Mouse (Mus musculus) heart, adult 9 months (tissue): ENCODE measurements around the gene Helb.
"Not testable (repeated sequence)": the region's sequence is repeated elsewhere in the genome, so short reads cannot be mapped to it uniquely, and the experiment has no call there.

Experiments used
- DNase-seq, 2 experiments: peaks; one replicate each; pipeline ENCODE4 v3.0.0; 2022; ENCODE audit warnings: low spot score in 2 of 2

The Helb gene

DNA sequence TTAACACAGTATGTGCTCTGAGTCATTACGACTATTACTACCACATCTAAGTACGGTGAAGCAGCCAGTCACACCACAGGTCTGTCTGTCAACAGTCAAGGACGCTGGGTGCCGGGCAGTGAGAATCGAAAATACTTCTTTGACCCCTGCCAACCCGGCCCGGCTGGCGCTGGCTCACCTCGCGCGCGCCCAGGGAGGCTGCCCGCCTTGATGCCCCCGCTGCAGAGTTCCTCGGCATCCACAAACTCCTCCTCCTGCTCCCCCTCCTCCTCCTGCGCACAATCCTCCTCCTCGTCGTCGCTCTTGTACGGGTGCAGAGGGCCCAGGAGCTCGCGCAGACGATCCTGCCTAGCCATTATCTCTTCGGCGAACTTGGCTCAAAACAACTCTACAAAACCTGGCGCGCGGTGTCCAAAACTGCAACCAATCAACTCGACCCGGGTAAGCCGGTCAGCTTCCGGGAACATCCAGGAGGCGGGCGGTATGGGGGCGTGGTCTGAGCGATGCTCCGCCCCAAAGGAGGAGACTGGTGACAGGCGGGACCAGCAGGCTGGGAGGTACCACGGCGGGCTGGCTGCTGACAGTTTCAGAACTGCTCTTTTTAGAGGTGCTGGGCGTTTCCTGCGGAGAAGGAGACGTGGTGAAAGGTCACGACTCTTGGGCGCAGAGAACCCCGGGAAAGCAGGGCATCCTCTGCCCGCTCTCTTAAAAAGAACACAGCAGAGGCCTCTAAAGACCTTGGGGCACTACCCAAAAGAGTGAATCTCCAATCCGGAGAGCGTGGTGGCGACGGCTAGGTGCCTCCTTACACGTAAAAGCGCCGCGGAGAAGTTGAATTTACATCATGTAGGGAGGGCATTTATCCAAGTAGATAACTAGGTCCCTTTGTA lies at the start of gene Helb:
TSS of gene Helb (minus strand) at position 481 of the 890 bp plus-strand sequence.
- DNase-seq = peak; percentile 98 to 99

DNA sequence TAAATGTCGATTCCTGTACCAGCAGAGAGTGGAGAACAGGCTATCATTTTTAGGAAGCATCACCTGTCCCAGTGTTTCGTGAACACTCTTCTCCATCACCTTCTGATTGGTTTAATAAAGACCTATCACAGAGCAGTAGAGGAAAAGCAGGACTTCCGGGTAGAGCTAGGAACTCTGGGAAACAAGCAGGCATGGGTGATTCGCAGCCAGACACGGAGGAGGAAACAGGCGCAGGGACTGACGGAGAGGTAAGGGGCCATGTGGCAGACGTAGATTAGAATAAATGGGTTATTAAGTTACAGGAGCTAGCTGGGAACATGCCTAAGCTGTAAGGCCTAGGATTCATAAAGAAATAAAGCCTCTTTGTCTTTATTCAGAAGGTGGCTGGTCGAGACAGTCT lies 47.7 kb upstream of the Helb start:
- DNase-seq = no peak

DNA sequence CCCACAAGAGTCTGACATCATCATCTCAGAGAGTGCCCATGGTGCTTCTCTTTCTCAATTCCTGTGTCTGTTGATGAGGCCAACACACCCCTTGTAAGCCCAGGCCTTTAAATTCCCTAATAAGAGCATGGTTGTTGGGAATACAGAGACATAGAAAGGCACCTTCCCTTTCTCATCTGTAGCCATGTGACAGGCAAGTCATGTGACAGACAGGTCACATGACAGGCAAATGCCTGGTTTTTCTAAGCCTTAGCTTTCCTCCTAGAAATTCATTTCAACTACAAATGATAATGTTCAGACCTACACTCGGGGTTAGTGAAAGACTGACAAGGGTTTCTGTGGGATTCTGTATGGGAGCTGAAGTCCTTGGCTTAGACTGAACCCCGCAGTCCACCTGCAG lies 41.1 kb upstream of the Helb start:
- no peak for DNase-seq

DNA sequence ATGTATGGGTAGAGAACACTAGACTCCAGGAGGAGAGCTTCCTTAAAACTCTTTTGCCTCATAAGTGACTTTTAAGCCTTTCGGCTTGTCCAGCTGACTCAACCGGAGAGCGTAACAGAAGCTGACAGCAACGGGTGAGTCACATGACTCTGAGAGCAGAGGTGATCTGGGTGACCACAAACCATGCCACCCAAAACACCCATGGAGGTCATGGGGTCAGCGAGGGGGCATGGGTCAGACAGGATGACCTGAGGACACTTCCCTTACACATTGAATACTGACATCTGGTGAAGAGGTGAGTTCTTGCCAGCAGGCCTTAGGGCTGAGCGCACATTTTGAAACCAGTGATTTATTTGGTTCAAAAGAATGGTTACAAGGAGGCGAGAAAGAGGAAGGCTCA lies 38.9 kb upstream of the Helb start:
- DNase-seq = no peak

DNA sequence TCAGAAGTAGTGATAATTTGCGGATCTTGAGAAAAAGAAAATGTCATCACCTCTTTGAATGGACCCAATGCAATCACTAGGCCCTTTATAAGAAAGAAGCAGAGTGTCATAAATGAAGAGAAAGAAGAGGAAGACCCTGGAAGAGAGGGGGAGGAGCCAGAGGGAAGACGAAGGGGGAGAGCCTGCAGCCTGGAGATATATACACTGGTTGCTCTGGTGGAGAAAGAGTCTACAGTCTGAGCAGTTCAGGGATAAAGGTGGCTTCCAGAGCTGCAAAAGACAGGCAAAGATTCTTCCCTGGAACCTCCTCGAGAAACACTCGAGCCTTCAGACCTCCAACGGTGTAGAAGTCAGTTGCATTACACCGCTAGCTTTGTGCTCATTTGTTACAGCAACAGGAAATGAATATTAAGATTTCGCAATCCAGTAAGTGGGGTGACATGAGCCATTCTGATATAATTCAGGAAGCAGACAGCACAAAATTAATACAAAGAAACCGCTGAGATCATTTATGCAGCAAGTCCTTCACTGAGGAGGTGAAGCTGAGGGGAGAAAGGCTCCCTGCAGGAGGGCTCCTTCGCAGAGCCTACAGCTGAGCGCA lies 28.2 kb upstream of the Helb start:
- DNase-seq = no peak

DNA sequence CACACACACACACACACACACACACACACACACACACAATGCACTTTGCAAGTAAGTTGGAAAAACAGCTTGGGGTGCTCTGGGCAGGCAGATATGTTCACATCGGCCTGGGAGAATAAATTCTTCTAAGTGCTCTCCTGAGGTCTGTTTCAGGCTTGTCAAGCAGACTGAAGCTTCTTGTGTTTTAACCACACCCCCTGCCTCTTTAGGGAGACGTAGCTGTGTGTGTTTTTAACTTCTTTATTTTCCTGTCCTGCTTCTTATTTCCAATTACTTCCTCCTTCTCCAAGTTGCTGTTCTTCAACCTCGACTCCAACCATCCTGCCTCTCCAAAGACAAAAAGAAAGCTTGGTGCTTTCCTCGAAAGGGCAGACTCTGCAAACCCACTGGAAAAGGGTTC lies 27.4 kb upstream of the Helb start:
- DNase-seq = no peak

DNA sequence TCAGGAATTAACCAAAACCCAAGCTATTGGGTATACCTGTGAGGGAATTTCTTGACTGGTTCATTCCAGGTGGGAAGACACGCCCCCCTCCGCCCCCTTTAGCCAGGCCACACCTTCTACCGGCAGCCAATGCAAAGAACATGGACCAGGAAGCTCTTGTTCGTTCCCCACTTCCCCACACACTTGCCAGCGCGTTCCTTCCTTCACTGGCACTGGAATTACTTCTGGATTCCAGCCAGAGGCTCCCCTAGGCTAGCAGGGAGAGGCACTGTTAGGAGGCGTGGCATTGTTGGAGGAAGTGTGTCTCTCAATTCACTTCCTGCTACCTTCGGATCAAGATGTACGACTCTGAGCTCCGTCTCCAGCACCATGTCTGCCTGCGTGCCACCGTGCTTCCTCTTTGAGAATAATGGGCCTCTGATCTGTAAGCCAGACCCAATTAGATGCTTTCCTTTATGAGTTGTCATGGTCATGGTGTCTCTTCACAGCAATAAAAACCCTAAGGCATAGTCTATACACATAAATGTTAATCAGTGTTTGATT lies 23.3 kb upstream of the Helb start:
- no peak for DNase-seq

DNA sequence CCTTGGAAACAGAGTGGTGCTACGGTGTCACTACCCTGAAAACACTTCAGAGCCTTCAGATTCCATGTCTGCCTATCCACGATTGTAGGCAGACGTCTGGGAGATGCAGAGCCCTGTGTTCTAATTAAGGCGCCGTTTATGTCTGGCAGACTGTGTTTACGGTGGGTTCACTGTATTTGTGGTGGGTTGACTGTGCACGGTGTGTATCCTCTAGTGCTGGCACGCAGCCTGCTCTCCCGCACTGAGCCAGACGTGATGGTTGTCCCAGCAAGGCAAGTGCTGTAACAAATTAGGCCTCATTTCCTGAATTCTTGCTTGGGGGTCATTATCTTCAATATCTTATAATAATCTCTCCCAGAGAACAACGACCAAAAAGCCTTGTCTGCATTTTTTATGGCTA lies 20.9 kb upstream of the Helb start:
- no peak for DNase-seq

DNA sequence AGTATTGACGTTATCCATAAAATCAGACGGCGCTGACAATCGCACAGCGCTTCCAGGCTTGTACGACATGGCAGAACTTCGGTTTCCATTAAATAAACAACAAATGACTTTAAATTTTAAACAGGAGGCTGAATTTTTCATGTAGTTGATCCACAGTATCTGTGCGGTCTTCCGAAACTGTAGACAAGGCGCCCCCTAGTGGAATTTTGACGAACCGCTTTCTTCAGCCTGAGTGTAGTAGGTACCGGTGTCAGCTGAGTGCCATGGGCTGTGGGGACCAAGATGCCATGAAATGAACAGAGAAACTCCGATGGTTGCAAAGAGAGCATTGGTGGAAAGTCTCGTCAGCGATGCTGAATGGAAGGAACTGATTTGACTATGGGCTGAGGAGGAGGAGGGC lies 17.8 kb upstream of the Helb start:
- DNase-seq = no peak

DNA sequence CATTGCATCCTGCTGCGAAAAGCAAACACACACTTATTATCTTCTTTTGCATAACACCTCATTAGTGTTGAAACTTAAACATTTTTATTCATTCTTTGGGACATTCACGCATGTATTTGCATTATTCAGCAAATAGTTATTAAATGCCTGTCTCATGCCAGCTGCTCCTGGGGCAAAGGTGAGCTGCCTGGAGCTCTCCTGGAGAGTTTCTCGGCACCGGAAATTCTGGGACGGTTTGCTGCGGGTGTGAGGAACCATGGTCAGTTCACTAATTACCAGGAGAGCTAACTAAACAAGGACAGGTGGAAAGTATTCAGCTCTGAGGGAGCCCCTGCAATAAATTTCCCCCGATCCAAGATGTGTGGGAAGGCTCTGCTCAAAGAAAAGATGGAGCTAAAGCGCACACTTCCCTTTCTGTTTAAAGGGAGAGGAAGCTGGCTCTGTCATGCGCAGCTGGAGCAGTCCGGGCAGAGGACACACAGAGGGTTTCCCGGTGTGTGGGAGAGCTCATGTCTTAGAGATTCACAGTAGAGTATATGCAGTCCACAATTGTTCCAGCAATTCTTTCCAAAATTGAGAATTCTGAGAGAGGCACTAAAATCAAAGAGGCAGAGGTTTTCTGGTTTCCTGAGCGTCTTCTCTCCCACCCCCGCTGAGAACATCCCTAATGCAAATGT lies 16.0 kb upstream of the Helb start:
- no peak for DNase-seq

DNA sequence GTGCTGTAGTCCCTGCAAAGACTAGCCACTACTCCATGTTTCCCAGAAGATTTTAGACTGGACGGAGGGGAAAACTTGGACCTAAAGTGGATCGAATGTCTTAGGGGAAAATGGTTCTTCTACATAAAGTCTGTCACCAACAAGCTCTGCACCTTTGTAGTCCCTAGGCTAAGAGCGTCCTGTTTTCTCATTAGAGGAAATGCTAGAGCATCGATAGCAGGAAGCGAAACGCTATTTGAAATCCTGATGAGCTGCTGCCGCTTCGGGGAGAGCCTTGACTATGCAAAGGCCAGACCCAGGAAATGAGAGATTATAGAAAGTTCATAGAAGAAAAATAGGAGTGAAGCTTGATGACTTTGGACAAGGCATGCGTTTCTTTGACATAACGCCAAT lies 12.7 kb upstream of the Helb start:
- no peak for DNase-seq

DNA sequence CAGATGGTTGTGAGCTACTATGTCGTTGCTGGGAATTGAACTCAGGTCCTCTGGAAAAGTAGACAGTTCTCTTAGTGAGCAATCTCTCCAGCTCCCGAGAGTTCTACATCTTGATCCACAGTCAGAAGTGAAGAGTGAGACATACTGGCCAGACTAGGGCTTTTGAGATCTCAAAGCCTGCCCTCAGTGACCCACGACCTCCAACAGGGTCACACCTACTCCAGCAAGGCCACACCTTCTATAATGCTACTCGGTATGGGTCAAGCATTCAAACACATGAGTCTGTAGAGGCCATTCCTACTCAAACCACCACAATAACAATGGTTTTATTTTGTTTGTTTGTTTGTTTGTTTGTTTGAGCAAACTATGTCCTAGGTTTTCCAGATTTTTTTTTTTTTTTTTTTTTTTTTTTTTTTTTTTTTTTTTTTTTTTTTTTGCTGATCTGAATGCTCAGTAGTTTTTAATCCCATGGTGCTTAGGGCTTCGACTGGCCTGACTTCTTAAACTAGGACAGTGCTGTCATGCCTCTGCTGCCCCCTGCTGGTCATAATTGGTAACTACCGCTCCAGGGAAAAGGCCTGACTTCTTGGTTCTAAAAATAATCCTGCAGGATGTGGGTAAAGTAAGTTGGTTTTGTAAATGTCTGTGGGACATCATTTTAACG lies 12.1 kb upstream of the Helb start:
- peak; percentile 67 to 86 for DNase-seq

DNA sequence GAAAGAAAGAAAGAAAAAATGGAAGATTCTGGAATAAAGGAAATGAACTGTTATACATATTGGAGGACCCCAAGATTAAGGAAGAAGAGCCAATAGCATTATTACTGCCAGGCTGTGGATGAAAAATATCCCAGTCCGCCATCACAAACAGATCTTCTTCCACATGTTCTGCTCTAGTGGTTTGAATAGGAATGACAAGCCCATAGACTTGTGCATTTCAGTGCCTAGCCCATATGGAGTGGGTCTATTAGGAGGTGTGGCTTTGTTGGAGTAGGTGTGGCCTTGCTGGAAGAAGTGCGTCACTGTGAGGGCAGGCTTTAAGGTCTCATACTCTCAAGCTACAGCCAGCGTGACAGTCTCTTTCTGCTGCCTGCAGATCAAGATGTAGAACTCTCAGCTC lies 10.9 kb upstream of the Helb start:
- DNase-seq = no peak

DNA sequence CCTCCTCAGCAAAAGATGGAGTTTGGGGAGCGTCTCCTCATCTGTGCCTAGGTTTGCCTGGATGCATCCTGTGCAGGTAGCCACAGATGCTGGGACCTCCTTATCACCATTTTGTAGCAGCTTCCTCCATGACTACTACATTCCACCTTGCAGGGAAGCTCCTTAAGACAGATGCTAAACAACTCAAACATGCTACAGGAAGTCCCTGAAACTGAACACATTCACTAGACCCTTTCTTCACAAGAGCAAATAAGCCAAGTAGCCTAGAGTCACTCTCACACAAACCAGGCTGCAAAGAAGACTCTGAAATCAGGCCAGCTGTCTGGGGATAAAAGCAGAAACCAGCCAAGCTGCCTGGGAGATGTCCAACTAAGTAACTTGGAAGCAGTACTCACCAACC lies 2.5 kb upstream of the Helb start:
- no peak for DNase-seq

DNA sequence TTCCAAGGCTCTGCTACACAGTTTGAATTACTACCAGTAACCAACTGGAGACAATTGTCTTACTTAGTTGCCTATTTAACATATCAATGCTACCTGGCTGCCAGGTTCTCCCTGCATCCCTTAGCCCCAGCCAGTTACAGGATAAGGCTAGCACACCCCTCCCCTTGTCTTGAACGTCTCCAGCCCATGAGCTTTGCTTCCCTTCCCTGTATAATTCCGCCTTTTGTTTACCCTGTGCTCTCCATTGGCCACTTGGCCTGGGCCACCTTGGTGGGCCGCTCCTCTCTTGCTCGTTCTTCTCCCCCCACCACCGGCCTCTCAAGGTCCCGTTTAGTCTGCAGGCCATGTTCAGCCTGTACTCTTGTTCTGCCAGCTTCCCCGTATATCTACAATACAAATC lies 1.7 kb upstream of the Helb start:
- no peak for DNase-seq

DNA sequence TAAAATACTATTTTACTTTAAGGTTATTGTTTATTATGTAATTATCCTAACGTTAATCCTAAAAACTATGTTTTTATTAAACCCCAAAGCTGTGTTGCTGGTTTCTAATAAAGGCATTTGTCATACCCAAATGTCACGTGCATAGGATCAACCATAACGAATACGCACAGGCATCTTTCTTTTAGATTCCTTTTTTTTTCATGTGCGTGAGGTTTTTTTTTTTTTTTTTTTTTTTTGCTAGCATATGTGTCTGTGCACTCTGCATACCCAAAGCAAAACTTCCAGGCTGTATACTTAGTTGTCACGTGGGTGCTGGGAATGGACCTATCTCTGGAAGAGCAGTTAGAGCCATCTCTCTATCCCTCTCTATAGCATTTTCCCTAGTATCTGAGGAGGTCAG lies 1.2 kb upstream of the Helb start:
- DNase-seq = no peak

DNA sequence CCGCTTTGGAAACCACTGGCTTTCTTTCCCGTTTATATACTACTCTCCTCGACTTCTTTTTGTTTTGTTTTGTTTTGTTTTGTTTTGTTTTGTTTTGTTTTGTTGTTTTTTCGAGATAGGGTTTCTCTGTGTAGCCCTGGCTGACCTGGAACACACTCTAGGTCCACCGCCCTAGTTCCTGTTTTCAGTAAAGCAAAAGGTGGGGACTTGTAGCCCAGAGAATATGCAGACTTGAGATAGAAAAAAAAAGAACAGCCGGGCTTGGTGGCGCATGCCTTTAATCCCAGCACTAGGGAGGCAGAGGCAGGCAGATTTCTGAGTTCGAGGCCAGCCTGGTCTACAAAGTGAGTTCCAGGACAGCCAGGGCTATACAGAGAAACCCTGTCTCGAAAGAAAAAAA lies 695 bp upstream of the Helb start:
- DNase-seq = not testable (repeated sequence)

DNA sequence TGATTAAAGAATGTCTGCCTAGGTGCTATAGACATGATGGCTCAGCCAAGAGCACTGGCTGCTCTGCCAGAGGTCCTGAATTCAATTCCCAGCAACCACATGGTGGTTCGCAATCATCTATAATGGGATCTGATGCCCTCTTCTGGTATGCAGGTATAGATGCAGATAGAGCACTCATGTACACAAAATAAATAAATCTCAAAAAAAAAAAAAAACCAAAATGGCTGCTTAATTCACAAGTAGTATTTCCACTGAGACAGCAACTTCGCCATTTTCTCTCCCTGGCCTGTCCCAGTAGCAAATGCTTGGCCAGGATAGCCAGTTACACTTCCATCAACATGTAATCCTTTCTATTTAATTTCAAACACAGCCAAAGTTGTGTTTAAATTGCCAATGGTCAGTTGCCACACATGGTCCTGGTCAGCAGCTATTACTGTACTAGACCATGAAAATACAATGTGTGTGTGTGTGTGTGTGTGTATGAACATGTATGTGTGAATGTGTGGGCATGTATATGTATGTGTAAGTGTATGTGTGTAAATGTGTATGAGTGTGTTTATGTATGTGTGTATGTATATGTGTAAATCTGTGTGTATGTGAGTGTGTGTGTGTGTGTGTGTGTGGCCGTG lies 982 bp downstream of the Helb start:
- DNase-seq = no peak

DNA sequence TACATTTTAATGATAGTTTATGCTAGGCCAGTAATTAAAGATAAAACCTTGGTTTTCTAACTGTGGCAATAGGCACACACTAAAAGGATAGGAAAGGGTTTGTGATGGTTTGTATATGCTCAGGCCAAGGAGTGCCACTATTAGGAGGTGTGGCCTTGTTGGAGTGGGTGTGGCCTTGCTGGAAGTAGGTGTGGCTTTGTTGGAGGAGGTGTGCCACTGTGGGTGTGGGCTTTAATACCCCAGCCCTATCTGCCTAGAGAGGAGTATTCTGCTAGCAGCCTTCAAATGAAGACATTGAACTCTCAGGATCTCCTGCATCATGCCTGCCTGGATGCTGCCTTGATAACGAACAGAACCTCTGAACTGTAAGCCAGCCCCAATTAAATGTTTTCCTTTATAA lies 12.0 kb downstream of the Helb start:
- DNase-seq = no peak

DNA sequence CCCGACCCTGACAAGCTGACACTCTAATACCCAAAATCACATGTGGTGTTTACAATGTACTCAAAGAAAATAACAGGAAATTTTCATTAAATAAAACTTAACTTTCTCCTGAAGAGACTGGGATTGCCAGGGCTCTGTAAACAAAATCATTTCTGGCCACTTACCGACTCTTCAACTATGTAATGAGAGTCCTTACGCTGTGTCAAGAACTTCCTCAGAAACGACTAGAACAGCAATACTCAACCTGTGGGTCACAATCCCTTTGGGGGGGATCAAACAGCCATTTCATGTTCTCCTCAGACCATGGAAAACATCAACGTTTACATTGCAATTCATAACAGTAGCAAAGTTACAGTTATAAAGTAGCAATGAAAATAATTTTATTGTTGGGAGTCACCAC lies 15.2 kb downstream of the Helb start:
- DNase-seq = no peak

DNA sequence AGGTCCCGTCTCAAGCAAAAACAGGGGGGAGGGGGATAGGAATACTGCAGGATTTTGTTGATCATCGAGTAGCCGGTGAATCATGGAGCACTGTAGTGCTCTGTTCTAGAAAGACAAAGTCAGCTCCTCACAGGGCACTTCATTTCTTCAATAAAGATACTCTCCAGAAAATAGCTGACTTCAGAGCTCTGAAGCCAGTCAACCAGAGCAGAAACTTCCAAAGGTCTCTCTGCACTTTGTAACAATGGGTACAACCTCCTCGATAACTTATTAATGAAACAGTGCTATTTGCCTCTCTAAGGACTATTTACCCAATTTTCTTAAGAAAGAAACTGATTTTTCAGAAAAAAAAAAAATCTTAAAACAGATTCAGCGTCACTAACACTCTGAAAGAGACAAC lies 17.1 kb downstream of the Helb start:
- no peak for DNase-seq

DNA sequence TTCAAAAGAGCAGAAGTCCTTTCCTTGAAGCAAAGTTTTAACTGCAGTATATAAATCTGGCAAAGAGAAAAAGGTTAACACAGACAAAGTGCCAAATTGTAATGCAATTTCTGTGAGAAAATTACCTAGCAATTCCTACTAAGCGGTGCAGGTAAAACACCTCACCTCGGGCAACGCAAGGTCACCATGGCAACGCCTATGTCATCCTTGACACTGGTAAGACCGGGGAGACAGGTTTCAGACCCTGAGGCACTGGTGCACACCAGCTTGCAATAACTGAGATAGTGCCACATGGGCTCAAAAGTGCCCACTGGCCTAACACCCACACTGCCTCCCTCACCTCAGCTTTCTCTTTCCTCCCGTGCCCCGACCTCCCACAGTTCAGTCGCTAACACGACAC lies 17.7 kb downstream of the Helb start:
- no peak for DNase-seq
